Mouse (Mus musculus): Measurements from ENCODE around the gene Fbxl18.

Gene Fbxl18

DNA sequence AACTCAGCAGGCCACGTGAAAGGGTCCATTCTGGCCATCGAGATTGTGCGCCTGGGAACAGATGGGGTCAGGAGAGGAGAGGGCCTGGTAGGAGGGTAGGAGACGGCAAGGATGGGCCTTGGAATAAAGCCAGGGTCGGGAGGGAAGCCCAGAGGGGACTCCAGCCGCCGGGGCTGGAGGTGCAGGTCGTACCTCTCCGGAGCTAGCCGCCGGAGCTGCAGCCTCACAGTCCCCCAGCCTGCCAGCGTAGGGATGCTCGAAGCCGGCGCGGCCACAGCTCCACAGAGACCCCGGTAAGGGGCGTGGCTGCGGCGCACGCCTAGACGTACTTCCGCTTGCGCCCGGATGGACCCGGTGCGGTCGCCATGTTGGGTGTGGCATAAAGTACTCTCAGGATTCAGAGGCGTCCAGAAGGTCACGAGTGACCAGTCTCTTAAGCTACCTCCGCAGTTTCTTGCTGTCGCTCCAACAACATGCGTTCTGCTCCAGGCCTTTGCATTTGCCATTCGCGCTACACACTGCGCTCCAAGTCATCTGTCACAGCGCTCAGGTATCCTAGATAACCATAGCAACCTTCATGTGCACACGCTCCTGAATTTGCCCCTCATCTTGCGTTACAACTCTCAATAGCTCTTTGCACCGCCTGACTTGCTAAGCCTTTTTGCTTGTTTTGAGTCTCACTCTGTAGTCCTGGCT lies at the start of gene Fbxl18:
Fbxl18 (minus strand) TSS at position 504 of the 696 bp plus-strand sequence.
- DNase-seq: peak; percentile 95 to 96

DNA sequence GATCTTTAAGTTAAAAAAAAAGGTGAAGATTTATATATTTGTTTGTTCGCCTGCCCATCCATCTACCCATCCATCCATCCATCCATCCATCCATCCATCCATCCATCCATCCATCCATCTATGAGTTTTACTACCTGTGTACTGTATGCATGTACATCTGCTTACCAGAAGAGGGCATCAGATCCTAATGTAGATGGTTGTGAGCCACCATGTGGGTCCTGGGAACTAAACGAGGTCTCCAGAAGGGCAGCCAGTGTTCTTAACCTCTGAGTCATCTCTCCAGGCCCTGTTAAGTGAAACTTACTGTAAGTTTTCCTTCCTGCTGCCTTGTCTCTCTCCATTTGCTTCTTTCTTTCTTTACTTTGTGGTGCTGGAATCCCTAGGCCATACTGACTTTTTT lies 45.2 kb upstream of the Fbxl18 start:
- DNase-seq: no peak

DNA sequence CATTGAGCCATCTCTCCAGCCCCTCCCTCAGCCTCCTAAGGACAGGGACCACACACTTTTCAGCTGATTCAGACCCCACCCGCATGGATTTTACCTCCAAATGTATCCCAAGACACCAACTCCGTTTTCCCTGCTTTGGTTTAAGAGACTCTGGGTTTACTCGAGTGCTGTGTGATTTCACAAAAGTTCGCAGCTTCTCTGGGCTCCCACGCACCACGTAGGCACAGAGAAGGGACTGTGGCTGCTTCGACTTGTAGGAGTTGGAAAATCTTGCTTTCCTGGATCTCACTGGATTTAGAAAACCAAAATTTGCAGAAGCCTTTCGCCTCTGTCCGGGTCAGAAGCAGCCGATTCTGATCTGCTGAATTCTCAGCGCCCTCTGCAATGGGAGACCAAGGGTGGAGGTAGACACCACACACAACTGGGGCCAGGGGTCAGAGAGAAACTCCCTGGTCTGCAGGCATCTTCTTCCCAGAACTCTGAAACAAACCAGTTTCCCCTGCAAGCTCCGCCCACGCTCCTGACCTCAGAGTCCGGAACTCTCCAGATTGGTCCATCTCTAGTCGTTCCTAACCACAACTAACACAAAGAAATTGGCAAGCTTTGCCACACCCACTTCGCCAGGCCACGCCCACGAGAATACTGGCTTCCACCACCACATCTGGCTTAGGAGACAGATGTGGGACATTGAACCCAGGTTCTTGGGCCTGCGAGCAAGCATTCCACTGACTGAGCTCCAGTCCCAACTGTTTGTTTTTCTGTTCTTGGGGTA lies 42.9 kb upstream of the Fbxl18 start:
- DNase-seq: no peak

DNA sequence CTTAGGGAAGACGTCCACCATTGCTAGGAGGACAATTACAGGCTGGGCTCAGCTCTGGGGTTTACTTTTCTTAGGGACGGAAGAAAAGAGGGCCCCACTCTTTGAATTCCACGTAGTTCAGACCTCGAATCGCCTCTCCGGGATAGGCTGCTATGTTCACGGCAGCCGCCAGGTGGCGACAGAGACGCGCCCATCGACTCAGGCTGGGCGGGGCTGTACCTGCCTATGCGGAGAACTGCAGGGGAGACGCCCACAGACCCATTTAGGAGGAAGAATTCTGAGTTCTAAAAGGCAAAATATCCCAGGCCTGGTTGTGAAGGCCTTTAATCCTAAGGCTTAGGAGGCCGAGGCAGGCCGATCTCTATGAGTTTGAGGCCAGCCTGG lies 41.1 kb upstream of the Fbxl18 start:
- peak; percentile 89 for DNase-seq

DNA sequence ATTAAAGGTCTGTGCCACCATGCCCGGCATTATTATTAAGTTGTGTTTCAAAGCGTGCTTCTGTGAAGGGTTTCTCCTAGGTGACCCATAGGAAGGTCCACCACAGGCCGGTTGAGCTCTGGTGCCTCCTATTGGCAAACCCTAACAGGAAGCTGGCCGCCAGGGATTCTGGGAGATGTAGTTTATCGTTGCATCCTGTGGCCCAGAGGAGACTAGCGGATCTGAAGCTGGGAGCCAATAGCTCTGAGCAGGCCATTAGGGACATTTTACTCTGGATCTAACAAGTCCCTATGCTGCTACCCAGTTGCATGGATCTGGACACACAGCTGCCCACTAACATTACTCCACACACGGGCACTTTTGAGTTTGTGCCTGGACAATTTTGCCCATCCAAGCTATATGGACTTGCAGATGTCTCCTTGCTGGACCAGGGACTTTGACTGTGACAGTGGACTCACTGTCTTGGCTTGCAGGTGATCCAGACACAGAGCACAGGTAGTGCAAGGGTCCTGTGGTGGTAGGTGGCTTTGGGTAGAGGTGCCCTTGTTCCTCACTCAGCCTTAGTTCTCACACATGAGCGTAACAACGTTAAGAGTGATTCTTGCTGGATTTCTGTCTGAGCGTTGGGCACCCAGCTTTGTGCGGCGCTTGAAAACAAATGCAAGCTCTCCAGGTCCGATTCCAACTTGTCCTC lies 40.6 kb upstream of the Fbxl18 start:
- peak; percentile 79 for DNase-seq

DNA sequence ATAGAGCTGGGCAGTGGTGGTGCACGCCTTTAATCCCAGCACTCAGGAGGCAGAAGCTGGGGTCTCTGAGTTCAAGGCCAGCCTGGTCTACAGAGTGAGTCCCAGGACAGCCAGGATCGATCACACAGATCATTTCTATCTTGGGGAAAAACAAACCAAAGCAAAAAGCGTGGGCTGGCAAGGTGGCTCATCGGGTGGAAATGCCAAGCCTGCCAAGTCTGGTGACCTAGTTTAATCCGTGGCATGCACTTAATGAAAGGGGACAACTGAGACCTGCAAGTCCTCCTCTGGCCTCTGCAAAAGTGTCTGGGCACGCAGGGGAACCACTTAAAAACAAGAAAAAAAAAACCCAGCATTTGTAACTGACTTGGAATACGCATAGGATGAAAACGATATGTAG lies 37.5 kb upstream of the Fbxl18 start:
- DNase-seq: peak; percentile 25 to 35

- DNase-seq: peak; percentile 84 to 85
These were observed 37.0 kb upstream of the Fbxl18 start for GRCm38 (mm10) chr5:142932084-142932685.

GRCm38 (mm10) chr5:142931241-142931745 lies 36.1 kb upstream of the Fbxl18 start:
- DNase-seq: no peak

GRCm38 (mm10) chr5:142929400-142929752 lies 34.2 kb upstream of the Fbxl18 start:
- no peak for DNase-seq

DNA sequence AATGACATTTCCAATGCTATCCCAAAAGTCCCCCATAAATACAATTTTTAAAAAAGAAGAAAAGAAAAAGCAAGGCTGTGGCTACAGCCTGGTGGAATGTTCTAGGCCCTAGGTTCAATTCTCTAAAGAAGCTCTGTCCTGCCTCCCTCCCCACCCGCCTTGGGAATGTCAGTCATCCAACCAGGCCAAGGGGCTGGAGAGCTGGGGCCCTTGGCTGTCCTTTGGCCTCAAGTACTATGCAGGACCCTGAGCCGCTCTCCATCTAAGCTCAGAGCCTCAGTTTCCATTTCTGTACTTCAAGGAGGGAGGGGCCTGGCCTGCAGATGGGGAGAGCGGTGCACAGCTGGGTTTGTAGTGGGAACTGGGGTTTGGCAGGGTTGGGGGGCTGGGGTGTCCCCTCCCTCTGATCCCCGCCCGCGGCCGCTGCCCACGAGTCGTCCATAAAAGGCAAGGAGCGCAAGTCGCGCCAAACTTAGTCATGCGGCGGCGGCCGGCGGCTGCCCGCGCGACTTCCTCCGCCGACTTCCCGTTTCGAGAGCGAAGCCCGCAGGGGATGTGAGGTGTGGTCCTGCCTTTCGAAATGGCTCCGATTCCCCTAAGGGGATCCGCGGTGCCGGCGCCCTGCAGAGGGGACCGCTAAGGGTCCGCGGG lies 33.7 kb upstream of the Fbxl18 start:
- peak; percentile 41 to 48 for DNase-seq

- DNase-seq: no peak
These were observed 32.2 kb upstream of the Fbxl18 start for GRCm38 (mm10) chr5:142927341-142927930.

DNA sequence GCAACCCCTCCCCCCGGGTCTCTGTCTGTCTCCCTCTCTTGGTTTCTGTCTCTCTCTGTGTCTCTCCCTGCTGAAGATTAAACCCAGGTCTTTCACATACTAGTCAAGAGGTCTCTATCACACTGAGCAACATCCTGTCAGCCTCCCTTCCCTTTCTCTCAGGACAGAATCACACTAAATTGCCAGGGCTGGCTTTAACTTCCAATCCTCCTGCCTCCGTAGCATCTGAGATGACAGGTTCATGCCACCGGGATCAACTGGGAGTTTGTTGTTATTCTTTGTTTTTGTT lies 31.7 kb upstream of the Fbxl18 start:
- DNase-seq: no peak

GRCm38 (mm10) chr5:142926204-142926939 lies 31.2 kb upstream of the Fbxl18 start:
- peak; percentile 33 to 56 for DNase-seq

DNA sequence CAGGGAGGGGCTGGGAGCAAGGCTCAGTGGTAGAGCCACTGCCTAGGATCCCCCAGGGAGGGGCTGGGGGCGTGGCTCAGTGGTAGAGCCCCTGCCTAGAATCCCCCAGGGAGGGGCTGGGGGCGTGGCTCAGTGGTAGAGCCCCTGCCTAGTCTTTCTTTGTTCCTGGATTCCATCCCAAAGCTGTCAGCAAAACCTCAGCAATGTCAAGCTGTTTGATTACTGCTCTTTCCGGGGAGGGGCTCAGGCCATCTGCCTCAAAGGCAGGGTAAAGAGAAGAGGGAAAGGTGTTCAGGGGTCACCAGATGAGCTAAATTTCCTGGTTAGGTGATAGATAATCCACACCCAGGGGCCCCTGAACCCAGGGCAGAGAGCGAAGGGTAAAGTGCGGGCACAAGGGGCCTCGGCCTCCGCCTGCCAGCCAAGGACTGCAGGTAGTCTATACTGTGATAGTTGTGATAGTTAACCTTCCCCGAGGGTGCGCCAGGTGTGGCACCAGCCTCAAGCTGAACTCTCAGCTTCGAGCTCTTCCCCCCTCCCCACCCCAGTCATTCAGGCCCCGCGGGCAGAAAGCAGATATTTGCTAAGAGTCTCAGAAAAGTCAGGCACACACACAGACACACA lies 29.2 kb upstream of the Fbxl18 start:
- no peak for DNase-seq

DNA sequence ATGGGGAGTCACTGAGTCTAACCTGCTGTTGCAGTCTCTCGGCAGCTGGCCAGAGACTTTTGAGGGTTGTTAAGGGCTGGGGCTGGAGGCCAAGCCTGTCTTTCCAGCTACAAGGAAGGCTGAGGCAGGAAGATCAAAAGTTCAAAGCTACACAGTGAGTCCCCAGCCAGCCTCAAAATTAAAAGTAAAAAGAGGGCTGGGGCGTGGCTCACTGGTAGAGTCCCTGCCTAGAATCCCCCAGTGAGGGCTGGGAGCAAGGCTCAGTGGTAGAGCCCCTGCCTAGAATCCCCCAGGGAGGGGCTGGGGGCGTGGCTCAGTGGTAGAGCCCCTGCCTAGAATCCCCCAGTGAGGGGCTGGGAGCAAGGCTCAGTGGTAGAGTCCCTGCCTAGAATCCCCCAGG lies 28.6 kb upstream of the Fbxl18 start:
- no peak for DNase-seq

GRCm38 (mm10) chr5:142922251-142922650 lies 27.0 kb upstream of the Fbxl18 start:
- DNase-seq: no peak

DNA sequence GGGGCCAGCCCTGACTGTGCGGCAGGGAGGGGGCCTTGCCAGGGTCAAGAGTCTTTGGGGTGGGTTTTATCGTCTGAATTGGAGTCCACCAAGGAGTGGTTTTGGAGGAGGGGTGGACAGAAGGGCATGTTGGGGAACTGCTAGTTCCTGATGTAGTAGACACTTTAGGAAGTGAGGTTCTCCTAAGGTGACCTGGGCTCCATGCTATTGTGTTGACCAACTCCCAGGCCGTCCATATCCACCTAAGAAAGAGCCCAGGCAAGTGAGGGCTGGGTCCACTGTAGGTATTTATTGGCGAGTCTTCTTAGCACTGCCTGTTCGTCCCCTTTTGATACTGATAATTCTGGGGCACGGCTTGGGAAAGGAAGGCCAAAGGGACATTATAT lies 25.8 kb upstream of the Fbxl18 start:
- no peak for DNase-seq

- no peak for DNase-seq
These were observed 25.3 kb upstream of the Fbxl18 start for GRCm38 (mm10) chr5:142920311-142921073.

- no peak for DNase-seq
These were observed 22.2 kb upstream of the Fbxl18 start for GRCm38 (mm10) chr5:142917402-142917801.

GRCm38 (mm10) chr5:142916593-142916992 lies 21.4 kb upstream of the Fbxl18 start:
- DNase-seq: peak in 1 of 2 experiments; percentile 51
